Mouse (Mus musculus) liver, postnatal 0 days (tissue): ENCODE results near the gene Agfg2.

Experiments used
- CTCF ChIP-seq: sonication (generic); IDR thresholded peaks from 2 replicates; pipeline ENCODE4 v1.5.1; 2016; ENCODE audit warnings: antibody characterized with exemption, low read depth
- EP300 ChIP-seq: IDR thresholded peaks from 2 replicates; pipeline ENCODE4 v1.6.1; 2016; ENCODE audit warnings: antibody characterized with exemption, low read depth, mild to moderate bottlenecking

DNA sequence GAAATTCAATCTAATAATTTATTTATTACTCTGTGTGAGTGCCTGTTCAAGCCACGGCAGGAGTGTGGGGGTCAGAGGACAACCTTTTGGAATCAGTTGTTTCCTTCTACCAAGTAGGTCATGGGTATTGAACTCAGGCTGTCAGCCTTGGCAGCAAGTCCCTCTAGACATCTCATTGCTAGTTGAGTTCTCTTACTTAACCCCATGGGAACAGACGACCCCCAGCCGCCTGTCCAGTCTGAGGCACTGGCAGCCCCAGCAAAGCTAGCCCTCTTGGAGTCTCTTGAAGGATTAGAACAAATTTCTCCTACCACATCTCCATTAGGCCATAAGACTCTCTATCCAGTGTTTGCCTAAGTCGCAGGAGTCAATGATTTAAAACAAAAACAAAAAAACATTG lies 4.8 kb downstream of the Agfg2 start:
- TF ChIP-seq EP300 (no peak), CTCF (no peak)
